Mouse (Mus musculus): ENCODE measurements around the gene AI481877. TPM values are rescaled to one million over a fixed set of nuclear protein-coding genes. Genes with fewer than 3 reads are reported as not detected.
A peak's percentile ranks its signal among the peaks of the same experiment; 100 is the strongest.

Gene AI481877
- polyA plus RNA-seq, 1 experiment = 0.07 TPM

GRCm38 (mm10) chr4:59040397-59041287, 98.1 kb downstream of the AI481877 start:
- 79% methylated on average over 11 of the region's 11 CpGs for WGBS
- H3K4me1 ChIP-seq (ENCODE audit: control insufficient read depth, insufficient read depth, low read length) = peaks cover 2% of the 10 kb centered on the region; the same call in 1 of the 2 replicates
- TF ChIP-seq CTCF (IDR thresholded peaks at IDR 0.05; ENCODE audit: insufficient read depth, low read length) (no peak), POLR2A (IDR thresholded peaks at IDR 0.05; ENCODE audit: borderline replicate concordance, extremely low read depth, low read depth, low read length) (no peak)
- H3K4me3 ChIP-seq (replicated peaks; ENCODE audit: extremely low read depth, low read depth, low read length) = no peak overlapping the region
- DNase-seq = no peak

GRCm38 (mm10) chr4:59037525-59037924, 101.3 kb downstream of the AI481877 start:
- WGBS = 78% methylated on average over 3 of the region's 3 CpGs

GRCm38 (mm10) chr4:59036490-59037127, 102.2 kb downstream of the AI481877 start:
- TF ChIP-seq CTCF (IDR thresholded peaks at IDR 0.05; ENCODE audit: insufficient read depth, low read length) (peak; percentile 40), POLR2A (IDR thresholded peaks at IDR 0.05; ENCODE audit: borderline replicate concordance, extremely low read depth, low read depth, low read length) (no peak)
- H3K4me3 ChIP-seq (replicated peaks; ENCODE audit: extremely low read depth, low read depth, low read length) = no peak overlapping the region
- peaks cover 3% of the 10 kb centered on the region; the same call in 1 of the 2 replicates for H3K4me1 ChIP-seq (ENCODE audit: control insufficient read depth, insufficient read depth, low read length)
- 43% methylated on average over 13 of the region's 13 CpGs for WGBS
- peak; percentile 73 for DNase-seq

More at GRCm38 (mm10) chr4:59037525-59037924, 101.3 kb downstream of the AI481877 start:
- DNase-seq = no peak
- Histone ChIP-seq H3K4me3 (replicated peaks; ENCODE audit: extremely low read depth, low read depth, low read length) (no peak overlapping the region), H3K4me1 (ENCODE audit: control insufficient read depth, insufficient read depth, low read length) (peaks cover 3% of the 10 kb centered on the region; the same call in 1 of the 2 replicates)
- TF ChIP-seq CTCF (IDR thresholded peaks at IDR 0.05; ENCODE audit: insufficient read depth, low read length) = no peak
- no peak for TF ChIP-seq POLR2A (IDR thresholded peaks at IDR 0.05; ENCODE audit: borderline replicate concordance, extremely low read depth, low read depth, low read length)

DNA sequence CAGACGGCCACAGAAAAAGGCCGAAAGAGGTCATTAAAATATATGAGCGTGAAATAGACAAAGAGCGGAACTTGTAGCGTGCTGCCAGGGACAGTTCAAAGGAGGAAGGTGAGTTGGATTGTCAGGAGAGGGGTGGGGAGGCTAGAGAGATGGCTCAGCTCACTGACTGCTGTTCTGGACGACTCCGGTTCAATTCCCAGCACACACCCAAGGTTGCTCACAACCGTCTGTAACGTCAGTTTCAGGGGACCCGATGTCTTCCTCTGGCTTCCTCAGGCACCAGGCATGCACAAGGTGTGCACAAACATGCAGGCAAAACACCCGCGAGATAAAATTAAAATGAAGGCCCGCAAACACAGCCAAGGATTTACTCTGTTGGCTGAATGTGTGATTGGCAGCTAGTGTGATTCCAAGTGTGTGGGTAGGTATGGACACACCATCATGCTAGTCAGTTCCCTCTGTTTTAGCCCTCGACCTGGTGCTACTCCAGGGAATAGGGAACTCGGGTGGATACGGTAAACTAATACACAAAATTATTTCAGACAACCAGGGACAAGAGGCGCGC, 102.9 kb downstream of the AI481877 start:
- WGBS = 68% methylated on average over 18 of the region's 18 CpGs
- no peak for TF ChIP-seq POLR2A (IDR thresholded peaks at IDR 0.05; ENCODE audit: borderline replicate concordance, extremely low read depth, low read depth, low read length)
- TF ChIP-seq CTCF (IDR thresholded peaks at IDR 0.05; ENCODE audit: insufficient read depth, low read length) = no peak

GRCm38 (mm10) chr4:59034918-59035785, 103.6 kb downstream of the AI481877 start, which contains the start of gene Gng10:
Gene Gng10 (plus strand): TSS chr4:59035088.
- no peak for TF ChIP-seq CTCF (IDR thresholded peaks at IDR 0.05; ENCODE audit: insufficient read depth, low read length)
- TF ChIP-seq POLR2A (IDR thresholded peaks at IDR 0.05; ENCODE audit: borderline replicate concordance, extremely low read depth, low read depth, low read length) = peak; percentile 30; the same call in 1 of the 2 replicates
- peak; percentile 60 for DNase-seq
- 4% methylated on average over 76 of the region's 76 CpGs for WGBS
- Histone ChIP-seq H3K4me1 (ENCODE audit: control insufficient read depth, insufficient read depth, low read length) (peaks cover 3% of the 10 kb centered on the region; the same call in 1 of the 2 replicates), H3K4me3 (replicated peaks; ENCODE audit: extremely low read depth, low read depth, low read length) (peak within 1 kb of the TSS; percentile 75)

More for the DNA sequence above, 102.9 kb downstream of the AI481877 start:
- Histone ChIP-seq H3K4me3 (replicated peaks; ENCODE audit: extremely low read depth, low read depth, low read length) (peak overlapping the region; percentile 32), H3K4me1 (ENCODE audit: control insufficient read depth, insufficient read depth, low read length) (peaks cover 3% of the 10 kb centered on the region; the same call in 1 of the 2 replicates)
- DNase-seq = no peak

- Histone ChIP-seq H3K4me1 (ENCODE audit: control insufficient read depth, insufficient read depth, low read length) (peaks cover 3% of the 10 kb centered on the region; the same call in 1 of the 2 replicates), H3K4me3 (replicated peaks; ENCODE audit: extremely low read depth, low read depth, low read length) (no peak overlapping the region)
- 74% methylated on average over 10 of the region's 10 CpGs for WGBS
- no peak for DNase-seq
- no peak for TF ChIP-seq POLR2A (IDR thresholded peaks at IDR 0.05; ENCODE audit: borderline replicate concordance, extremely low read depth, low read depth, low read length)
- no peak for TF ChIP-seq CTCF (IDR thresholded peaks at IDR 0.05; ENCODE audit: insufficient read depth, low read length)
These were observed 104.4 kb downstream of the AI481877 start for GRCm38 (mm10) chr4:59034325-59034917.

DNA sequence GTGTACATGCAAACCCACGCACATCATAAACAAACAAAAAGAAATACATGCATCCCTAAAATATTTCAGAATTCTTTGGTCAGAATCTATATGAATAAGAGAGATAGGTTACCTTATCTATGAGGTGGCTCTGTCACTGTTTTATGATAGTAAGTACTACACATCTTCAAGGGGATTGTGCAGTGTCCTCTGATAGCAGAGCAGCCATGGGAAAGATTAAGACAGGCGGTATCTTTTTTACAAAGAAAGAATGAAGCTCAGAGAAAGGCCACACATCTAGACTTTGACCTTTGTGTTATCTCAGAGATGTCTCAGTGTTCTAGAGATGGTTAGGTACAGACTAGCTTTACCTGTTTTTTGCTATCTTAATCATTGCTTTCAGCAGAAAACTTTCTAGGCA, 121.9 kb downstream of the AI481877 start:
- Histone ChIP-seq H3K4me3 (replicated peaks; ENCODE audit: extremely low read depth, low read depth, low read length) (no peak overlapping the region), H3K4me1 (ENCODE audit: control insufficient read depth, insufficient read depth, low read length) (no peaks in the 10 kb centered on the region)
- no peak for TF ChIP-seq POLR2A (IDR thresholded peaks at IDR 0.05; ENCODE audit: borderline replicate concordance, extremely low read depth, low read depth, low read length)
- no peak for TF ChIP-seq CTCF (IDR thresholded peaks at IDR 0.05; ENCODE audit: insufficient read depth, low read length)
- WGBS = 91% methylated on average over 2 of the region's 2 CpGs
- DNase-seq = no peak

DNA sequence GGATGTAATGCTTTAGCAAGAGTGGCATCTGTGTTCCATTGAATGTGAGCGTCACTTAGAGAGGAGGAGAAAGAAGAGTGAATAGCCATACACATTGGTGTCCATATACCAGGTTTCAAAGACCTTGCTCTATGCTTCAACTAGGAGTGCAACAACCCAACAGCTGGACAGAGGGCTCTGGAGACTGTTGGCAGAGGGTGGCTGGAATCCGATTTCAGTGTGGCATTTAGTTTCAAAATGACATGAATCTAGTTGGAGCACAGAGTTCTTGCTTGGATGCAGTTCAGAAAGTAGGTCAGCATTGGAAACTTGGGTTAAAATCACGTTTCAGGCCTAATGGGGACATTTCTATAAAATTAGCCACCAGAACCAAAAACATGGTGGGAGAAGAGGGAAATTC, 123.6 kb downstream of the AI481877 start:
- no peak for DNase-seq
- no peak for TF ChIP-seq CTCF (IDR thresholded peaks at IDR 0.05; ENCODE audit: insufficient read depth, low read length)
- no peak for TF ChIP-seq POLR2A (IDR thresholded peaks at IDR 0.05; ENCODE audit: borderline replicate concordance, extremely low read depth, low read depth, low read length)
- Histone ChIP-seq H3K4me1 (ENCODE audit: control insufficient read depth, insufficient read depth, low read length) (no peaks in the 10 kb centered on the region; the same call in none of the 2 replicates), H3K4me3 (replicated peaks; ENCODE audit: extremely low read depth, low read depth, low read length) (no peak overlapping the region)
- WGBS = 79% methylated on average over 3 of the region's 3 CpGs

Measured in lung, adult 2 months (tissue).